Mouse (Mus musculus) kidney, adult 2 months (tissue): ENCODE results near the gene Ubr1. TPM values are rescaled to one million over a fixed set of nuclear protein-coding genes. Genes with fewer than 3 reads are reported as not detected.

Source experiments
- DNase-seq: peaks from one replicate; pipeline ENCODE4 v3.0.0; 2021
- H3K27ac ChIP-seq: fragments of 200-500 bp; 2 replicates; pipeline ENCODE4 v1.5.1; 2012; ENCODE audit warnings: low read depth, low read length, control low read depth, inconsistent platforms; ENCODE audit not compliant: insufficient read depth
- H3K27me3 ChIP-seq: fragments of 200-500 bp; replicated peaks from 2 replicates; pipeline ENCODE4 v1.6.1; 2012; ENCODE audit warnings: mild to moderate bottlenecking, moderate library complexity, low read length, inconsistent platforms; ENCODE audit not compliant: control insufficient read depth, insufficient read depth
- H3K36me3 ChIP-seq: fragments of 200-500 bp; 2 replicates; pipeline ENCODE4 v1.6.1; 2012; ENCODE audit warnings: mild to moderate bottlenecking, moderate library complexity, low read length, inconsistent platforms; ENCODE audit not compliant: control insufficient read depth, insufficient read depth
- H3K4me1 ChIP-seq: fragments of 200-500 bp; 2 replicates; pipeline ENCODE4 v1.6.1; 2011; ENCODE audit warnings: low read length; ENCODE audit not compliant: control insufficient read depth, insufficient read depth
- H3K4me3 ChIP-seq: fragments of 200-500 bp; 2 replicates; pipeline ENCODE4 v1.5.1; 2011; ENCODE audit warnings: mild to moderate bottlenecking, low read depth, low read length, control low read depth; ENCODE audit not compliant: insufficient read depth
- CTCF ChIP-seq: fragments of 200-500 bp; conservative IDR thresholded peaks from 2 replicates; pipeline ENCODE4 v1.5.1; 2011; ENCODE audit warnings: low read depth, mild to moderate bottlenecking, control low read depth, low read length, moderate library complexity, mixed read lengths; ENCODE audit not compliant: insufficient read depth, insufficient read length
- POLR2A ChIP-seq: fragments of 200-500 bp; IDR thresholded peaks from one replicate; pipeline ENCODE4 v1.6.1; 2011; ENCODE audit warnings: low read depth, low read length, control low read depth
- whole genome bisulfite sequencing: fragments of 180-500 bp; shearing (Covaris S2); methylation state at CpG from one replicate; pipeline ENCODE4 v1.1.7; 2018; 5-methylcytosine and 5-hydroxymethylcytosine counted together
- polyA plus RNA-seq: library from polyadenylated mRNA; depleted of rRNA; stranded (reverse); fragments of >200 nt; gene quantifications from 2 replicates; pipeline ENCODE4 v1.2.3, GENCODE M21; 2012; rRNA removed

The Ubr1 gene
- polyA plus RNA-seq = 22.0 and 23.0 TPM in 2 replicates

DNA sequence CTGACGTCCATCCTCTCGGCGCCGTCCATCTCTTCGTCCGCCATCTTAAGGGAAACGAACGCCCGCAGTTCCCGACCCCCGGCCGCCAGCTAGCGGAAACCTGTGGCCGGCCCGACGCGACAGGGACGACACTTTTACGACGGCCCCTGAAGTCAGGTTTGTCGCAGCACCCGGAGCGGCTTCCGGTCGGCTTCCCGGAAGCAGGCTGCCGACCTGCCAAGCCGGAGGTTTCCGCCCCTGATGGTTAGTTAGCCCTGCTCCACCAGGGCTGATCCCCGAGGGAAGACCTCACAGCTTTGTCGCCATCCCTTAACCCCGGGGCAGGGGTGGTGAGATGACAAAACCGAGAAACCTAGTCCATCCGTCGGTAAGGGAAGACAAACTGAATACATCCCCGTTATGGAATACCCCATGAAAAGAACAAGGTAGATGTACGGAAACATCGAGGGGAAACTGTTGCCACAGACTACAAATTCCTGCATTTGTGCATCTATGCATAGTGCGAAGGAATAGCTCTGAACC, at the start of gene Ubr1:
Ubr1 (minus strand) TSS at position 157 of the 522 bp plus-strand sequence.
- Histone ChIP-seq H3K4me3 (peak within 1 kb of the TSS; percentile 90), H3K36me3 (no peaks in the 10 kb centered on the region), H3K4me1 (peaks cover 4% of the 10 kb centered on the region; the same call in 1 of the 2 replicates), H3K27me3 (no peaks in the 10 kb centered on the region), H3K27ac (peak within 1 kb of the TSS; percentile 68)
- WGBS = 1% methylated on average over 39 of the region's 39 CpGs
- TF ChIP-seq POLR2A (peak; percentile 93), CTCF (no peak)
- DNase-seq = peak; percentile 92

DNA sequence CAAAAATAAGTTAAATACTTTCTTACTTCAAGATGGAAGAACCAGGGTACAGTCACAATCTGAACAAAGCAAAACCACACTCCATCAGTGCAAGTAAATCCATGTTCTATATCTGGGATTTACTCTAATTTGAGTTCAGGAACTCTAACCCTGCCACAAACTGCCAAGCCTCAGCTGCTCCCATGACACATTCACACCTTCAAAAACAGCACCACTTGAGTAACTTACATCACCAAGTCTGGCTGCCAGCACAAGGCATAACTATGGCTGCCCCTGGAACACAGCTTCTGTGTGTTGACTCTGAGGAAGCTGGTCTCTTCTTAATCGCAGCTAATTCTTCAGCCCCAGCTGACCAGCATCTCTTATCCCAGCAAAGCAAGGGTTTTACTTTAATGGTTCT, 46.6 kb upstream of the Ubr1 start:
- WGBS = 90% methylated on average over 1 of the region's 1 CpGs

DNA sequence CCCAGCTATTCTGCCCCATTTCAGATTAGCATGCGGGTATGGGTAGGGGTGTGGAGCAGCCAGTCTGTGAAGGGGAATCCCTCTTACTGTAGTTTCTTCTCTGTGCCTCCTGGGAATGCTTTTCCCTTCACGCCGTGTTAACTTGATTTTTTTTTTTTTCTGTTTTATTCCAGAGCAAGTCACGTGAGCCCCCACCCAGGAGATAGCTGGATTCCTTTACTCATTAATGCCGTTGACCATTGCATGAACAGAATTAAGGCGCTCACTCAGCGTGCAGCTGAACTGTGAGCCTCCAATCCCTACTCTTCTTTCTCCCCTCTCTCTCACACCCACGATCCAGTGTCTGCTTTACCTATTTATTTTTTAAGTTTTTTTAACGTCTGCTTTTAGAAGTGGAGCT, 45.7 kb upstream of the Ubr1 start:
- H3K4me1 ChIP-seq = peaks cover 3% of the 10 kb centered on the region; the same call in 1 of the 2 replicates
- H3K27me3 ChIP-seq = no peaks in the 10 kb centered on the region
- DNase-seq = peak; percentile 80
- no peak overlapping the region for H3K4me3 ChIP-seq
- no peak overlapping the region for H3K27ac ChIP-seq
- 55% methylated on average over 9 of the region's 9 CpGs for WGBS
- H3K36me3 ChIP-seq = peaks cover 6% of the 10 kb centered on the region
- TF ChIP-seq CTCF (no peak), POLR2A (no peak)

More for the DNA sequence above, 46.6 kb upstream of the Ubr1 start:
- Histone ChIP-seq H3K27me3 (no peaks in the 10 kb centered on the region), H3K4me3 (no peak overlapping the region), H3K27ac (no peak overlapping the region), H3K36me3 (peaks cover 6% of the 10 kb centered on the region), H3K4me1 (peaks cover 3% of the 10 kb centered on the region; the same call in 1 of the 2 replicates)
- DNase-seq = no peak
- TF ChIP-seq CTCF (no peak), POLR2A (no peak)

DNA sequence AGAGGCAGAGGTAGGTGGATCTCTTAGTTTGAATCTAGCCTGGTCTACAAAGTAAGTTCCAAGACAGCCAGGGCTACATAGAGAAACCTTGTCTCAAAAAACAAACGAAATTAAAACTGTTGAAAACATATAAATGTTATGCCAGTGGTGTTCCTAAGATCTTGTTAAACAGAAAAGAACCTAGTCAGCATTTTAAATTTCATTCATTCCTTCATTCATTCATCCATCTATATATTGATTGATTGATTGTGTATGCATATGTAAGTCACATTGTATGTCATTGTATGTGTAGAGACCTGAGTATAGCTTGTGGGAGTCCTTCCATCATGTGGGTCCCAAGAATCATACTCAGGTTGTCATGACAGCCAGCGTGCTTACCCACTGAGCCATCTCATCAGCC, 45.0 kb upstream of the Ubr1 start:
- TF ChIP-seq POLR2A (no peak), CTCF (no peak)
- 89% methylated on average over 2 of the region's 2 CpGs for WGBS

DNA sequence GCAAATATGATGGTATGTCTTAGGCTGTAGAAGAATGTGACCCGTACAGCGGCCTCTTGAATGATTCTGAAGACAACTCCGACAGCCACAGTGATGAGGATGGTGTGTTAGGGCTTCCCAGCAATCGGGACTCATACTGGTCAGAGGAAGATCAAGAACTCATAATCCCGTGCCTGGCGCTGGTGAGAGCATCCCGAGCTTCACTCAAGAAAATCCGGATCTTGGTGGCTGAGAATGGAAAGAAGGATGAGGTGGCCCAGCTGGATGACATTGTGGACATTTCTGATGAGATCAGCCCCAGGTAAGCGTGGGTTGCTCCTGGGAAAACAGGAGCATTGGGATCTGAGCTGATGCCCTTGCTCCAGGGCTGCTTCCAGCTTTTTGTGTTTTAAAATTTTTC, 42.2 kb upstream of the Ubr1 start:
- Histone ChIP-seq H3K27ac (no peak overlapping the region), H3K4me1 (peaks cover 3% of the 10 kb centered on the region; the same call in 1 of the 2 replicates), H3K4me3 (no peak overlapping the region), H3K27me3 (no peaks in the 10 kb centered on the region), H3K36me3 (peaks cover 5% of the 10 kb centered on the region)
- no peak for TF ChIP-seq CTCF
- TF ChIP-seq POLR2A = no peak
- WGBS = 93% methylated on average over 9 of the region's 9 CpGs
- DNase-seq = no peak

More for the DNA sequence above, 45.0 kb upstream of the Ubr1 start:
- Histone ChIP-seq H3K27me3 (no peaks in the 10 kb centered on the region), H3K36me3 (peaks cover 6% of the 10 kb centered on the region), H3K27ac (no peak overlapping the region), H3K4me3 (no peak overlapping the region), H3K4me1 (peaks cover 3% of the 10 kb centered on the region; the same call in 1 of the 2 replicates)
- no peak for DNase-seq

DNA sequence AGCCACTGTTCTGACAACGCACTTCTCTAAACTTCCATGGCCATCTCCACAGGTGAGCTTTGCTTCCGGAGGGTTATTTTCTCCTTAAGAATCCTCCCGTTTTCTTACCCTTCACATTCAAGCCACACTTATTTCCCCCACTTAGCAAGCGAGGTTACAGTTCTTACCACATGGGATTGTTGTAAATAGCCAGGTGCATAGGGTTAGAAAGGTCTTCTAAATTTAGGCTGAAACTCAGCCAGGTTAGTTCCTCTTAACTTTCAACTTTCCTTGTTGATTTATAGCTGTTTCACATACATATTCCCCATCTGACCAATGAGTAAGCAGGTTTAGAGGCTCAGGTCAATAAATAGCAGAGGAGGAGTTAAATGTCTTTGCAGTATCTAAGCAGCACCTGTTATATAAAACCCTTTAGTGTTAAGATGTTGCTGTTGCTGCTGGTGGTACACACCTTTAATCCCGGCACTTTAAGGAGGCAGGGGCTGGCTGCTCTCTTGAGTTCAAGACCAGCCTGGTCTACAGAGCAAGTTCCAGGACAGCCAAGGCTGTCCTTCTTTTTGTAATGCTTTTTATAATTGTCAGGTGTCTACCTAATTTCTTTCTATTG, 38.7 kb upstream of the Ubr1 start:
- Histone ChIP-seq H3K36me3 (no peaks in the 10 kb centered on the region), H3K4me3 (peak overlapping the region; percentile 87), H3K4me1 (peaks cover 3% of the 10 kb centered on the region; the same call in 1 of the 2 replicates), H3K27ac (no peak overlapping the region), H3K27me3 (no peaks in the 10 kb centered on the region)
- no peak for TF ChIP-seq POLR2A
- TF ChIP-seq CTCF = no peak
- WGBS = 17% methylated on average over 5 of the region's 5 CpGs
- no peak for DNase-seq

DNA sequence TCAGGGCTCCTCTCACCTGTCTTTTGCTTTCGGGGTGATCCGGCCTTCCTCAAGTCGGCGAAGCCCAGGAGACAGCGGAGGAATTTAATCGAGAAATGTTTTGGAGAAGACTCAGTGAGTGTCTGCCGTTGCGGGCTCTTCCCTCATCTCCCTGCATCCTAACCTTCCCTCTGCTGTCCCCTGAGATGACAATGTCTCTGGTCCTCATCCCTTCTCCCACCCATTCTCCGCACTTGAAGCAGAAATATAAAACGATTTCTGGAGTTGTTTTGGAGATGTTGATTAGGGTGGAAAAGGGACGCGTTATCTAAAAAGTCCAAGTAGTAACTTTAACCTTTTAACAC, 38.1 kb upstream of the Ubr1 start:
- WGBS = 2% methylated on average over 12 of the region's 12 CpGs
- no peak for DNase-seq
- no peak for TF ChIP-seq CTCF
- TF ChIP-seq POLR2A = no peak
- no peak overlapping the region for H3K27ac ChIP-seq
- H3K27me3 ChIP-seq = no peaks in the 10 kb centered on the region
- no peaks in the 10 kb centered on the region for H3K36me3 ChIP-seq
- peaks cover 3% of the 10 kb centered on the region; the same call in 1 of the 2 replicates for H3K4me1 ChIP-seq
- H3K4me3 ChIP-seq = peak overlapping the region; percentile 87
